Mouse (Mus musculus) spleen, adult 2 months (tissue): Measurements from ENCODE around the gene Sdc3.

Experiments
- CTCF ChIP-seq: fragments of 200-500 bp; IDR thresholded peaks from 2 replicates; pipeline ENCODE4 v1.5.1; 2011; ENCODE audit warnings: mild to moderate bottlenecking, inconsistent platforms; ENCODE audit not compliant: insufficient read depth, insufficient read length, insufficient replicate concordance; ENCODE audit errors: extremely low read depth
- POLR2A ChIP-seq: fragments of 200-500 bp; IDR thresholded peaks from 2 replicates; pipeline ENCODE4 v1.6.1; 2011; ENCODE audit warnings: low read depth, low read length, inconsistent platforms

GRCm38 (mm10) chr4:130765399-130766160, 26.8 kb upstream of the Sdc3 start:
- no peak for TF ChIP-seq CTCF
- no peak for TF ChIP-seq POLR2A
